Mouse (Mus musculus) spleen, adult 12 weeks (tissue): ENCODE data around the gene Eef1akmt3.

Experiments
- DNase-seq: peaks from one replicate; pipeline ENCODE4 v3.0.0; 2022; ENCODE audit warnings: low spot score

The Eef1akmt3 gene

DNA sequence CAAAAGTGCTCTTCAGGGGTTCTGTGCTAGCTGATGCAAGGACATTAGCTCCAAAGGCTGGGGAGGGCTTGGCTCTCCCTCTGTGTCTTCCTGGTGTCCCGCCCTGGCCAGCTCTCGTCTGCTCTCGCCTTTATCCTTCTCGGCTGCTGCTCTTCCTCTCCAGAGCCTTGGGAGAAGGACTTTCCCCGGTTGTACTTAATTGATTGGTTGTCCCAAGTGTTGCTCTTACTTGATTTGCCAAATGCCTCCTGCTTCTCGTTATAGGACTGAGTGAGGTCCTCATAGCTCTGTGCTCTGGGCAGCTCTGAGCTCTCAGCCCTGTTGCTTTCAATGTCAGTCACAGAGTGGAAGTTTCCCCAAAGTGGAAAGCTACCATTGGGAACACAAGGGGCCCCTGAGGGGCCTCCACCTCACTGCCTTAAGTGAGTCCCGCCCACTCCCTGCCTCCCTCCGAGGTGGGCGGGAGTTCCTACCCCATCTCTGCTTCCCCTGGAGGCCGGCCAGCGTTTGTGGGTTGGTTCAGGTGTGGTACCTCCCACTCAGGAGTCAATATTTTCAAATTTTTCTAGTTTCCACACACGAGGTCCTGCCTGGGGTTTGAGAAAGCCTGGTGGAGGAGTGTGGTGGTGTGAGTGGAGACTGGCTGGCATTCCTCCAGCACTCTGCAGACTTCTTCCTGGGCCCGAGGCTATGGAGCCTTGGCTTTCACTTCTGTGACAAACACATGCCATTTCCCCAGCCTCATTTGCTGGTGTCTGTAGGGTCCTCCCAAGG is 43.8 kb downstream of the Eef1akmt3 start:
- DNase-seq: no peak

- DNase-seq: no peak
Measured at GRCm38 (mm10) chr10:126993621-126994020, 47.7 kb downstream of the Eef1akmt3 start.

GRCm38 (mm10) chr10:126991676-126992075 is 49.6 kb downstream of the Eef1akmt3 start:
- DNase-seq: no peak

DNA sequence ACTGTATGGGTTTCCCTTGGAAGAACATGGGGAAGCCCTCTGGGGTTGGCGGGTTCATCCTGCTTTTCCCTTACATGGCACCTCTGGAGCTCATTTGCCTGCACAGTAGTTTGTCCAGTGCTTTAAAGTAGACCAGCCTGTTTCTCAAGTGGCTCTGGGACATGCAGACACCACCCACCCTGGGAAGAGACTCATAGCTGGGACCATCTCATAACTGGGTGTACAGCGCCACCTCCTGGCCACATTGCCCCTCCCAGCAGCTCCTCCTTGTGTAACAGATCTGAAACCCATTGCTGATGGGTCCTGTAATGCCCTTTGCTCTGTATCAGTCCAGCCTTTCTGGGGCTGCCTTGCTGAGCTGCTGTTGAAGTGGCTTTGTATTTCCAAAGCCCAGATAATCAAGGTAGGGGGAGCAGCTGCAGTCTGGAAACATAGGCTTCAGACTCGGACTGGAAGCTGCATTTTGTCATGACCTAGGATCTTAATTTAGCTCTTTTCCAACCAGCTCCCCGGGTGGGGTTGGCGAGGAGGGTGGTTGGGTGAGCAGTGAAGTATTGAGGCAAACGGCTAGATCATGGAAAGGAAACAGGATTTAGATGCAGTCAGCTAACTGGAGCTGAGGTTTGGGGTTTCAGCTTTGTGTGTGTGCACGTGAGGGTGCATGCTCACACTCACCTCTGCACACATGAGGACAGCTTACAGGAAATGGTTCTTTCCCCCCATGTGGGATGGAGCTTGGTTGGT is 50.8 kb downstream of the Eef1akmt3 start:
- DNase-seq: peak; percentile 59

DNA sequence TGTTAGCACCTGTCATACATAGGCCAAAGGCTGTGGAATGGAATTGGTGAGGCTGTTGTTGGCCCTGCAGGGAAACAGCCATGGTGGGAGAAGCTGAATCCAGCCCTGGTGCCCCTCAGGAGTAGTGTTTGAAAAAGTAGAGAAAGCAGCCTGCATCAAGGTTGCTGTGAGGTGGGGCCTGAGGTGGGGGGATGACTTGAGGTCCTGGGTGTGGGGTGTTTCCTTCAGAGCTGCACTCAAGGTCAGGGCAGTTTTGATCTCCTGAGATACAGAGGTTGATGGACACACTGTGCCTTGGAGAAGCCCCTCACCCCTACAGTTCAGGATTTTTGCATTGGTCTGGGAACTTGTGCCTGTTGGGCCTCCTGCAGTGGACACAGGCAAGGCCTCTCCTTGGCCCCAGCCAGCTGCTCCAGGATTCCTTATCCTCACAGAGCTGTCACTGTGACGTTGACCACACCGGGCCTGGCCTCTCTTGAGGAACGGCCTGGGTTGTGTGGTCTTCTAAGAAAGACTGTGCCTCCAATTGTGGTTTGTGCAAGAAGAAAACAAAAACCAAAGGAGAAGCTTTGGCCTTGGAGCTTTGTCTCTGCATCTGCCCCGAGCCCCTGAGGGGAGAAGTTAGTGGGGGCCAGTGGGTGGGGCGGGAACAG is 52.7 kb downstream of the Eef1akmt3 start:
- no peak for DNase-seq

- no peak for DNase-seq
Measured at GRCm38 (mm10) chr10:126987183-126988118, 53.9 kb downstream of the Eef1akmt3 start.

DNA sequence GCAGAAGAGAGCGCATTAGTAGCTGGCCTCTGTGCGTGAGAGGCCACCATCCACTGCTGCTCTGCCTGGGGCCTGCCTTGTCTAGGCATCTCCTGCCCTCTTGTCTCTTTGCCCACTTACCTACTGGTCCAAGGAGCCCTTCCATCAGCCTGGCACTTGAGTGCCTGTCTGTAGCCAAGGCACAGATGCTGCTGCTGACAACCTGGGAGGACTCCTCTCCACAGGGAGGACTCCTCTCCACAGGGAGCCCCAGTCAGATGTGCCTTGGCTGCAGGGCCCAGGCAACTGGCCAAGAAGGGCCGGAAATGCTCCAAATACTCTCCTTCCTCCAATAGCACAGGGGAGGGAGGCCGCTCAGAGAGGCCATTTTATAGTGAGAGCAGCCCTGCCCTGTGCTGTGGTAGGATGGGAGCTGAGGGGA is 54.8 kb downstream of the Eef1akmt3 start:
- no peak for DNase-seq

- no peak for DNase-seq
Measured at GRCm38 (mm10) chr10:126985579-126985978, 55.7 kb downstream of the Eef1akmt3 start.

DNA sequence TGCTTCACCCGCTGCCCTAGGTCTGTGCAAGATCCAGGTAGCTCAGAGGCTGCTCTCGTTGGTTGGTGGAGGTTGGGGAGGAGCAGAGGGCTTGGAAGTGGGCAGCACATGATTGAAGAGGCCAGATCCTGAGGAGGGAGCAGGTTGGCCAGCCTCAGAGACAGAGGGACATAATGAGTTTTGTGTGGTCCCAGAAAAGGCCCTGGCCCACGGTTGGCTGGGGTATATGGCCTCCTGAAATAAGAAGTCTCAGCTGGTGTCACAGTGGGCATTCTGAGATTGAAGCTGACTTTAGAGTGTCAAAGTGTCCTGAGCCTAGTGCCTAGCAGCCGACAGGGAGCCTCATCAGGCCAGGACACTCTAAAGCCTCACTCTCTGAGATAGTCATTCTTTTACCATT is 56.2 kb downstream of the Eef1akmt3 start:
- no peak for DNase-seq

GRCm38 (mm10) chr10:126984189-126985004 is 56.9 kb downstream of the Eef1akmt3 start:
- no peak for DNase-seq

- no peak for DNase-seq
Measured at GRCm38 (mm10) chr10:126983193-126983725, 58.1 kb downstream of the Eef1akmt3 start.

DNA sequence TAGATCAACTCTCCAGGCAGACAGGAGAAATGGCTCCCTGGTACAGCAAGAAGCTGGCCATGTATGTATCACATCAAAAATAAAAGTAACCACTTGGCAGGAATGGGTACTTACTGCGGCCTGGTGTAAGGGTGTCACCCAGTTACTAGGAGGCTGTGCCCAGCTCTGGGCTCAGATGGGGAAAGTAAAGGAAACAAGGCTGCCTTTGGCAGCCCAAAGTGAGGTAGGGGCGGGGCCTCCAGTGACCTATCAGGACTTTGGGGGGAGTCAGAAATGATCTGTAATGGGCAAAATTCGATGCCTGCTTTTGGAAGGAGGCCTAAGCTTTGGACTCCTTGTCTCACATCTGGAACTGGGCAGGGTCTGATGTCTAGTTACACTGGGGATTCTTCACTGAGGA is 59.6 kb downstream of the Eef1akmt3 start:
- DNase-seq: no peak
